Mouse (Mus musculus) testis, adult 2 months (tissue): ENCODE data around the gene Dstyk.

Experiments used
- CTCF ChIP-seq: fragments of 200-500 bp; IDR thresholded peaks from 2 replicates; pipeline ENCODE4 v1.5.1; 2012; ENCODE audit warnings: low read depth, mild to moderate bottlenecking, inconsistent platforms, low read length, moderate library complexity; ENCODE audit not compliant: control insufficient read depth, insufficient read depth, insufficient replicate concordance
- POLR2A ChIP-seq: fragments of 200-500 bp; IDR thresholded peaks from 2 replicates; pipeline ENCODE4 v1.6.1; 2012; ENCODE audit warnings: low read depth, mild to moderate bottlenecking, inconsistent platforms, low read length, moderate library complexity; ENCODE audit not compliant: control insufficient read depth

GRCm38 (mm10) chr1:132389886-132390585 is 27.3 kb upstream of the Dstyk start:
- TF ChIP-seq CTCF: no peak
- TF ChIP-seq POLR2A: no peak
